Mouse (Mus musculus) erythroblast, embryonic 14.5 days (primary cell): Measurements from ENCODE around the gene Zscan29. TPM values are rescaled to one million over a fixed set of nuclear protein-coding genes. Genes with fewer than 3 reads are reported as not detected.

Experiments
- H3K27me3 ChIP-seq: 2 replicates; pipeline ENCODE4 v1.6.1; 2012; ENCODE audit warnings: inconsistent platforms; ENCODE audit not compliant: control insufficient read depth
- H3K36me3 ChIP-seq: 2 replicates; pipeline ENCODE4 v1.6.1; 2012; ENCODE audit warnings: mild to moderate bottlenecking, inconsistent platforms; ENCODE audit not compliant: control insufficient read depth
- H3K4me1 ChIP-seq: 2 replicates; pipeline ENCODE4 v1.6.1; 2012; ENCODE audit warnings: inconsistent platforms; ENCODE audit not compliant: control insufficient read depth
- H3K4me3 ChIP-seq: replicated peaks from 2 replicates; pipeline ENCODE3; 2012; ENCODE audit warnings: moderate library complexity, mild to moderate bottlenecking, inconsistent platforms
- H3K9me3 ChIP-seq: 2 replicates; pipeline ENCODE4 v1.6.1; 2012; ENCODE audit warnings: low read length, inconsistent platforms, mixed read lengths; ENCODE audit not compliant: control insufficient read depth
- GATA1 ChIP-seq: IDR thresholded peaks from 2 replicates; pipeline ENCODE4 v1.6.1; 2012; ENCODE audit warnings: low read length, inconsistent platforms, mixed read lengths
- TAL1 ChIP-seq: IDR thresholded peaks from 3 replicates; pipeline ENCODE4 v1.6.1; 2012; ENCODE audit warnings: low read length, inconsistent platforms, mixed read lengths
- polyA plus RNA-seq: library from polyadenylated mRNA; stranded (reverse); fragments of >175 nt; gene quantifications from 2 replicates; pipeline ENCODE4 v1.2.3, GENCODE M21; 2012

Gene Zscan29
- polyA plus RNA-seq, 1 experiment = 0.47 TPM

GRCm38 (mm10) chr2:121183431-121183830 is 12.5 kb upstream of the Zscan29 start:
- Histone ChIP-seq H3K9me3 (no peaks in the 10 kb centered on the region), H3K4me3 (no peak overlapping the region), H3K4me1 (no peaks in the 10 kb centered on the region), H3K36me3 (peaks cover 96% of the 10 kb centered on the region), H3K27me3 (no peaks in the 10 kb centered on the region)
- TF ChIP-seq GATA1 (no peak), TAL1 (no peak)

- peaks cover 96% of the 10 kb centered on the region for H3K36me3 ChIP-seq
- H3K4me3 ChIP-seq = no peak overlapping the region
- no peaks in the 10 kb centered on the region for H3K27me3 ChIP-seq
Observed at GRCm38 (mm10) chr2:121178828-121179479, 8.0 kb upstream of the Zscan29 start.

GRCm38 (mm10) chr2:121170481-121170971 is 399 bp downstream of the Zscan29 start, which contains the start of gene Tubgcp4:
Gene Tubgcp4 (plus strand): TSS chr2:121170654.
- no peak for TF ChIP-seq TAL1
- TF ChIP-seq GATA1 = no peak
- no peaks in the 10 kb centered on the region for H3K9me3 ChIP-seq
- H3K4me3 ChIP-seq = peak within 1 kb of the TSS; percentile 85
- H3K36me3 ChIP-seq = peaks cover 53% of the 10 kb centered on the region
- H3K27me3 ChIP-seq = no peaks in the 10 kb centered on the region
- H3K4me1 ChIP-seq = peaks cover 35% of the 10 kb centered on the region

More at GRCm38 (mm10) chr2:121178828-121179479, 8.0 kb upstream of the Zscan29 start:
- H3K9me3 ChIP-seq = no peaks in the 10 kb centered on the region
- H3K4me1 ChIP-seq = no peaks in the 10 kb centered on the region
- no peak for TF ChIP-seq TAL1
- TF ChIP-seq GATA1 = no peak

GRCm38 (mm10) chr2:121169902-121170301 is 1.0 kb downstream of the Zscan29 start:
- H3K9me3 ChIP-seq = no peaks in the 10 kb centered on the region
- no peak for TF ChIP-seq TAL1
- 0 out of 2 replicates have a peak, but pooled peaks have one; percentile 22 for TF ChIP-seq GATA1
- H3K27me3 ChIP-seq = no peaks in the 10 kb centered on the region
- peaks cover 50% of the 10 kb centered on the region for H3K36me3 ChIP-seq
- peak overlapping the region; percentile 85 for H3K4me3 ChIP-seq
- H3K4me1 ChIP-seq = peaks cover 35% of the 10 kb centered on the region

- Histone ChIP-seq H3K9me3 (no peaks in the 10 kb centered on the region), H3K4me1 (peaks cover 36% of the 10 kb centered on the region), H3K36me3 (peaks cover 49% of the 10 kb centered on the region), H3K4me3 (peak overlapping the region; percentile 85), H3K27me3 (no peaks in the 10 kb centered on the region)
- TF ChIP-seq TAL1 (no peak), GATA1 (no peak)
Observed at GRCm38 (mm10) chr2:121169173-121169572, 1.8 kb downstream of the Zscan29 start.

GRCm38 (mm10) chr2:121153100-121153499 is 17.8 kb downstream of the Zscan29 start:
- H3K9me3 ChIP-seq = no peaks in the 10 kb centered on the region
- no peak for TF ChIP-seq GATA1
- no peak for TF ChIP-seq TAL1
- no peak overlapping the region for H3K4me3 ChIP-seq
- no peaks in the 10 kb centered on the region for H3K4me1 ChIP-seq
- H3K27me3 ChIP-seq = no peaks in the 10 kb centered on the region
- H3K36me3 ChIP-seq = peaks cover 77% of the 10 kb centered on the region

GRCm38 (mm10) chr2:121149679-121150078 is 21.2 kb downstream of the Zscan29 start:
- H3K36me3 ChIP-seq = peaks cover 79% of the 10 kb centered on the region
- TF ChIP-seq GATA1 (no peak), TAL1 (no peak)
- H3K4me1 ChIP-seq = no peaks in the 10 kb centered on the region
- no peak overlapping the region for H3K4me3 ChIP-seq
- no peaks in the 10 kb centered on the region for H3K27me3 ChIP-seq
- H3K9me3 ChIP-seq = no peaks in the 10 kb centered on the region

GRCm38 (mm10) chr2:121142415-121142814 is 28.5 kb downstream of the Zscan29 start:
- TF ChIP-seq GATA1 (no peak), TAL1 (no peak)
- Histone ChIP-seq H3K4me3 (no peak overlapping the region), H3K36me3 (peaks cover 57% of the 10 kb centered on the region), H3K27me3 (no peaks in the 10 kb centered on the region), H3K9me3 (no peaks in the 10 kb centered on the region), H3K4me1 (peaks cover 39% of the 10 kb centered on the region)

GRCm38 (mm10) chr2:121141216-121142035 is 29.5 kb downstream of the Zscan29 start:
- TF ChIP-seq GATA1 (no peak), TAL1 (no peak)
- peak overlapping the region; percentile 66 for H3K4me3 ChIP-seq
- H3K4me1 ChIP-seq = peaks cover 40% of the 10 kb centered on the region
- H3K9me3 ChIP-seq = no peaks in the 10 kb centered on the region
- peaks cover 53% of the 10 kb centered on the region for H3K36me3 ChIP-seq
- H3K27me3 ChIP-seq = no peaks in the 10 kb centered on the region
